Mouse (Mus musculus) 3T3-L1 (cell line): ENCODE results near the gene Cnnm4.
A peak's percentile ranks its signal among the peaks of the same experiment; 100 is the strongest.

Experiments used
- DNase-seq: peaks from one replicate; pipeline ENCODE4 v3.0.0-alpha.2; 2015; ENCODE audit warnings: low read depth, low spot score

The Cnnm4 gene

GRCm38 (mm10) chr1:36471181-36472105, at the start of gene Cnnm4:
Gene Cnnm4, plus strand, starts transcription at chr1:36471620.
- DNase-seq: peak; percentile 73

GRCm38 (mm10) chr1:36429511-36429910, 41.9 kb upstream of the Cnnm4 start:
- no peak for DNase-seq

- DNase-seq: peak; percentile 65
These were observed 38.4 kb upstream of the Cnnm4 start for GRCm38 (mm10) chr1:36432999-36433398.

GRCm38 (mm10) chr1:36433616-36434015, 37.8 kb upstream of the Cnnm4 start:
- DNase-seq: no peak

- DNase-seq: peak; percentile 9
These were observed 36.3 kb upstream of the Cnnm4 start for GRCm38 (mm10) chr1:36435071-36435470.

- no peak for DNase-seq
These were observed 34.9 kb upstream of the Cnnm4 start for GRCm38 (mm10) chr1:36436515-36436914.

GRCm38 (mm10) chr1:36437223-36437622, 34.2 kb upstream of the Cnnm4 start:
- DNase-seq: no peak

GRCm38 (mm10) chr1:36441101-36441500, 30.3 kb upstream of the Cnnm4 start:
- DNase-seq: peak; percentile 27

GRCm38 (mm10) chr1:36444471-36445464, 26.7 kb upstream of the Cnnm4 start, which contains the start of gene Lman2l:
Gene Lman2l, minus strand, starts transcription at chr1:36445271.
- DNase-seq: peak; percentile 99

GRCm38 (mm10) chr1:36445508-36445907, 25.9 kb upstream of the Cnnm4 start:
- DNase-seq: no peak

- DNase-seq: no peak
These were observed 25.2 kb upstream of the Cnnm4 start for GRCm38 (mm10) chr1:36446106-36446824.

GRCm38 (mm10) chr1:36446841-36447240, 24.6 kb upstream of the Cnnm4 start:
- DNase-seq: no peak

GRCm38 (mm10) chr1:36454055-36454815, 17.2 kb upstream of the Cnnm4 start:
- DNase-seq: no peak

GRCm38 (mm10) chr1:36457388-36458014, 13.9 kb upstream of the Cnnm4 start:
- DNase-seq: peak; percentile 76

GRCm38 (mm10) chr1:36458169-36458568, 13.3 kb upstream of the Cnnm4 start:
- DNase-seq: no peak

GRCm38 (mm10) chr1:36461829-36462228, 9.6 kb upstream of the Cnnm4 start:
- no peak for DNase-seq

GRCm38 (mm10) chr1:36465641-36466160, 5.7 kb upstream of the Cnnm4 start:
- no peak for DNase-seq

- DNase-seq: no peak
These were observed 4.0 kb upstream of the Cnnm4 start for GRCm38 (mm10) chr1:36467446-36467845.

GRCm38 (mm10) chr1:36469811-36470444, 1.5 kb upstream of the Cnnm4 start:
- peak; percentile 37 for DNase-seq
